Mouse (Mus musculus) adrenal gland, postnatal 10 days (tissue): Measurements from ENCODE around the gene Map6. TPM values are rescaled to one million over a fixed set of nuclear protein-coding genes. Genes with fewer than 3 reads are reported as not detected.
"Not testable (repeated sequence)": the region's sequence is repeated elsewhere in the genome, so short reads cannot be mapped to it uniquely, and the experiment has no call there.

Experiments
- DNase-seq: peaks from one replicate; pipeline ENCODE4 v3.0.0; 2021; ENCODE audit warnings: mixed read lengths
- total RNA-seq, 2 experiments: library from RNA; stranded (reverse); gene quantifications; 2 replicates each; pipeline ENCODE4 v1.2.3; 2021

Map6 gene
- total RNA-seq, 2 experiments from 2014 or later = 10.4 to 15.6 TPM

DNA sequence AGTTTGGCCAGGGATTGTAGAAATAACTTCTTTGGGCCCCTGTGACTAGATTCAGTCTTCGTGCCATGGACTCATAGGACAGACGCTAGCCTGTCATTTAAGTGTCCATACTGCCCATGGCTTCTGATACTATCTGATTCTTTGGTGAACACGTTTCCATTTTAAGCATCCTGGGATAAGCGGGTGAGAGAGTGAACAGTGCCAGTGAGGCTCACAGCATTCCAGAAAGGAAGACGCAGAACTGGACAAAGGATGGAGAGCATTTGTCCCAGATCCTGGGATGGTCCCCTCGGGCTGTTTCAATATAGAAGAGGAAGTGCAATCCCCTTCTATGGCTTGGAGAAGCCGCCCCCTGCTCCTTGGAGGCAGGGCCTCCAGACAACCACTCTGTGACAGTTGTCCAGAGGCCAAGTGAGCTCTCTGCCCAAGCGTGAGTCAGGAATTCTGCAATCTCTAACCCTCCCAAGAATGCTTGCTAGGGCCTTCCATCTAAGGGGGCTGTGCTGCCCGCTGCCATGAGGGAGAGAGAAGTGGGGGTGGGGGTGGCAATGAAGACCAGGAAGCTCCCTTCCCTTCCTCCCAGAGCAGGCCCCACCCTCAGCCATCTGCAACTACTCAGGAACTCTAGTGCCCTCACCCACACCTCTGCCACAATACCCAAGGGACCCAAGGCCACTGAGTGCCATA is 89.1 kb downstream of the Map6 start:
- DNase-seq = peak; percentile 70

DNA sequence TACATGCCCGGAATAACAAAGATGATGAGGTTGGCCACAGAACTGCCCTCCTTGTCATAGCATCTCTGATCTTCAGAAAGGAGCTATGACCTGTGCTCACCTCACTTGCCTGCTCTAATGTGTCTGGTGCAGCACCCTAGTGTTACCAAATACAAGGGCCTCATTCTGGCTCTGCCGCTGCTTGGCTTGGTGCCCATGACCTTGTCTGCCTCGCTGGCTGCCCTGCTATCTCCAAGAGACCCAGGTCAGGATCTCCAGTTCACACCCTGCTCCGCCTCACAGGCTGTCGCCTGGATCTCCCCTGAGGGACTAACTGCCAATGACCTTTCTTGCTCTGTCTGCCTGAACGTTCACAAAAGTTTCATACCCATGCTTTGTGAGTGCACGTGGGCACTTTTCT is 90.0 kb downstream of the Map6 start:
- peak; percentile 91 for DNase-seq

GRCm38 (mm10) chr7:99358371-99358770 is 91.1 kb downstream of the Map6 start:
- no peak for DNase-seq

DNA sequence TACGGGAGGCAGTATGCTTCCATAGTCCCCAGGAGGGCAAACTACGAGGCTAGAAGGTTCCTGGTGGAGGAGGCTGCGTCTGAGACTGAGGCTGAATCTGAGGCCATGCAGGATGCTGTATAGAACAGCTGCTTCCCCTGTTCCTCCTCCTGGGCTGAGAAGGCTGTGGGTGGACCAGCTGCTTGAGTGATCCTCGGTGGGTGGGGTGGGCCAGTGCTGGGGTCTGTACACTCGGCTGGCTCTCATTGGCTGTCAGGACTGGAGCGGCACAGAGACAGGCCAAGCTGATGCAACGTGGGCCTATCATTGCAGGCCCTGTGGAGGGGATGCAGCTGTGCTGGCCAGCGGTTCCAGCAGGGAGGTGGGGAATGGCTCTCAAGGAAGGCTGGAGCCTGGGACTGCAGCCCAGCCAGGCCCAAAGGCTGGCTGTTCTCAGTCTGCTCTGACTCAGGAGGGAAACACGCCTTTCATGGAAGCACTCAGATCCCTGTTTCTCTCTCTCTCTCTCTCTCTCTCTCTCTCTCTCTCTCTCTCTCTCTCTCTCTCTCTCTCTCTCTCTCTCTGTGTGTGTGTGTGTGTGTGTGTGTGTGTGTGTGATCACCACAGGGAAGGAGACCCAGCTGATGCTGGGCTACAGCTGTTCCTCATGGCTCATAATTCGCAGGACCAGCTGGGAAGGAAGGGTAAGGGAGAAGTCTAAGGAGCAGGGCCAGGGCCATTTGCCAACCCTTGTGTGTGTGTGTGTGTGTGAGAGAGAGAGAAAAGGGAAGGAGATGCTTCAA is 93.0 kb downstream of the Map6 start:
- peak; percentile 75 for DNase-seq

DNA sequence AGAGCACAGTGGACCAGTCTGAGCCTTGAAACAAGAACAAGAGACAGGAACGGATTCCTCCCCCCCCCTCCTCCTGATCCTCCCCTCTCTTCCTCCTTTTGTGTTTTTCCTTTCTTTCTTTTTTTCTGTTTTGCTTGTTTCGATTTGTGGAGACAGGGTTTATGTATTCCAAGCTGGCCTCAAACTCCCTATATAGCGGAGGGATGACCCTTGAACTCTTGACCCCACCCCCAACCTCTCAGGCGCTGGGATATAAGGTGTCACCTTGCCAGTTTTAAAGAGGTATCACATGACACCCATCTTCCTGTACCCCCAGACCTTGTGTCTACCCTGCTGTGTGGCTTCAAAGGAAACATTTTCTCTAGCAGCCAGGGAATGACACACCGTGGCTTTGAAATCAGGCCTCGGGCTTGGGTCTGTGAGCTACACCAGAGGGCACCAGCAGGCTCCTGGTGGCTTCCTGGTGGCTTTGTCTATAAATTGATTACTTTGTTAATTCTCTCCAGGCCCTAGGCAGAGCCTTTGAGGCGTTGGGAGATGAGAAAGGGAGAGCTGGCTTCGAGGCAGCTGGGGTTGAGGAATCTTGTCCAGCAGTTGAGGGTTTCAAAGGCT is 93.7 kb downstream of the Map6 start:
- no peak for DNase-seq

GRCm38 (mm10) chr7:99362137-99362536 is 94.9 kb downstream of the Map6 start:
- no peak for DNase-seq

GRCm38 (mm10) chr7:99365069-99365468 is 97.8 kb downstream of the Map6 start:
- DNase-seq = peak; percentile 79

DNA sequence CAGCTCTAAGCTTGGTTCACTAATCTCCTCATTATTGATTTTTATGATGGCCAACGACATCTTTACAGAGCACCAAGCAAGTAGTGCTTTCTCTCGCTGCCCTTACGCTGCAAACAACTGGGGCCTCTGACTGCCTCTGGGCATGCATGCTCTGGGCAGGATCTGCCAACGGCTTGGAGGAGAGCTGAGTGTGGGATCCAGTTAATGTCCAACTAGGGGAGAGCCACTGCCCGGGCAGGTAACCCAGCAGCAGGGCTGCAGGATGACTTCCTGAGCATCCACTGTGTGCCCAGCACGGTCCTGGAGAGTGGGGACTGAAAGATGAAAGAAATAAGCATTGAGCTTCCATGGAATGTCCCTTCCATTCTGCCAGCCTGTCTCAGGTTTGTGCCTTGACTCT is 99.5 kb downstream of the Map6 start:
- DNase-seq = no peak

GRCm38 (mm10) chr7:99374325-99374724 is 107.1 kb downstream of the Map6 start:
- not testable (repeated sequence) for DNase-seq

- DNase-seq = peak; percentile 89
Observed at GRCm38 (mm10) chr7:99375455-99375854, 108.2 kb downstream of the Map6 start.

DNA sequence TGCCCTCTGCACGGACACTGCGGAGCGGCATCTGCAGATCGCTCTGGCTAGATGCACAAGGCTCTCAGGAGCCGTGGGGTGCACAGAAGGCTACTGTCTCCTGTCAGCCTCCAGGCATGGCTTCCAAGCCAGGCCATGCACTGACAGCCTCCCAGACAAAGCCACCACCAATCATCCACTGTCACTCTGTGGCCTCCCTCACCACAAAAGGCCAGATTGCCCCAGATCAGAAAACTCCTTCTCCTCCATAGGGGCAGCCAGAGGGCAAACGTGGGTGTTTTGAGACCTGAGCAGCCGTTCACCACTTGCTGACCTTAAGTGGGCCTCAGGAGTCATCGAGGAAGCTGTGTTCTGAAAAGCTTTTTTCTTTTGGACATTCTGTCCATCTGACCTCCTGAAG is 111.6 kb downstream of the Map6 start:
- no peak for DNase-seq

DNA sequence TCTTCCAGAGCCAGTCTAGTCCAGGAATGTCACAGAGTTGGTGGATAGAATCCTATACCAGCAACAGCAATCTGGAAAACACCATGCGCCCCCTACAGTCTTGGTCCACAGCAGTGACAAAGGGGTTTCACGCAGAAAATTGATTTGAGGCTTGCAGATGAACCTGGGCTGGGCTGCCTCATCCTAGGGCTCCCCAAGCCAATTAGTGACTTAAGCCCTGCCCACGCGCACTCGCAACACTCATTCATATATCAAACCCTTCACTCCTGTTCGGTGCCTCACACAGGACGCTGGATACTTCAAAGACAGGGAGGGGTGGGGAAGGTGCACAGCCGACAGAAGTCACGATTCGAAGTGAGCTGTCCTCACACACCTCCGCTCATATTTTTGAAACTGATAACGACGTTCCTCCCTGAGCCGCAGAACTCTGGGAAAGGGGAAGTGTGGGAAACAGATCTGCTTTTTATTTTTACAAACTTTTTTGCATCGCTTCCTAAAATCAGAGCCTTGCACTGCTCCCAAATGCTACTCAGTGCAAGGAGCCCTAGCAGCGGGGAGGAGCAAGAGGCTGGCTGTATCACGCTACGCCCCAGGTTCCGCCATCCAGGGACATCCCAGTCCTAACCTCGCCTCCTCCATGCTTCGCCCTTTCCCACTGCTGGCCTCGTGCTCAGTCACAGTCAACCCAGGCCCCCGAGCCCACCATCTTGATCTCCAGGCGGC is 113.4 kb downstream of the Map6 start:
- no peak for DNase-seq

- peak; percentile 100 for DNase-seq
Observed at GRCm38 (mm10) chr7:99381214-99382087, 114.2 kb downstream of the Map6 start, which contains the start of gene Gdpd5. Gene Gdpd5, plus strand, starts transcription at chr7:99381414.

GRCm38 (mm10) chr7:99382088-99383000 is 115.1 kb downstream of the Map6 start:
- no peak for DNase-seq

DNA sequence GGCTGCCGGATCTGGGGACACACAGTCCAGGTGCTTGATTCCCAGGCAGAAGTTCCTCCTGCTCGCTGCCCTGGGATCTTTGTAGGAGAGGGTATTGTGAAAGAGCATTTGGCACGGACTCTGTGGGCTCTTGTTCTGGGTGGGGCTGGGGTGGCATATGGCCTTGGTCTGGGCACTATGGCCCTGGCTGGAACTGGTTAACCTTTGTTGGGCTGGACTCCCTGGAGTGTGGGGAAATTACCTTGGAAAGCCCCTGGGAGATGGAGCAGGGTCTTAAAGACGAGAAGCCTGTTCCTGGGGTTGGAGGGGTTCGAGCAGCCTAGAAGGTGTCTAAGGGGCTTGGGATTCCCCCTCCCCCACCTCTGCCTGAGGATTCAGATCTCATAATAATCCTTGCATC is 116.0 kb downstream of the Map6 start:
- DNase-seq = peak; percentile 42

DNA sequence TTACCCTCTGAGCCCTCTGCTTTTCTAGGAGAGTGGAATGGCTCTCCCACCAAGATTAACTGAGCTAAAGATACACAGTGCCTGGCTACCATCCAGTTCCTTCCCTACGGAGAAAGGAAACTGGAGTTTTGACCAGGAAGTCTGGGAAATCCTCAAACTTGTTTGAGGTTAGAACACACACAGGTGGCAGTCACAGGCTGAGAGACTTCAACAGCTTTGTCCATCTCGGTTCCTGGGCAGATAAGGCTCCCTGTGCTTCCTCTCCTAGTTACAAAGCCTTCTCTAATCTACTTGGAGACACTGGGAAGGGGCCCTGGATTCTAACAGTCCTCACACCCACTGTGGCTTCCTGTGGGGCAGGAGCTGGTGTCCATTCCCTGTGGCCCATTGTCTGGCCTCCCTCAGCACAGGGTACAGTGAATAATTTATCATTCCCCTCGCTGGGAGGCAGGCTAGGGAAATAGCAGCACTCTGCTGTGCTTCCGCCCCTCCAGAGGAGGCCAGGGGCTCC is 116.9 kb downstream of the Map6 start:
- peak; percentile 39 for DNase-seq

GRCm38 (mm10) chr7:99386030-99386429 is 118.8 kb downstream of the Map6 start:
- DNase-seq = peak; percentile 67
